Mouse (Mus musculus) liver, embryonic 14.5 days (tissue): ENCODE measurements around the gene Prickle1.

Source experiments
- CTCF ChIP-seq: IDR thresholded peaks from 2 replicates; pipeline ENCODE4 v1.5.1; 2016; ENCODE audit warnings: antibody characterized with exemption, low read depth, control low read depth
- EP300 ChIP-seq: IDR thresholded peaks from 2 replicates; pipeline ENCODE4 v1.6.1; 2016; ENCODE audit warnings: antibody characterized with exemption, low read depth

DNA sequence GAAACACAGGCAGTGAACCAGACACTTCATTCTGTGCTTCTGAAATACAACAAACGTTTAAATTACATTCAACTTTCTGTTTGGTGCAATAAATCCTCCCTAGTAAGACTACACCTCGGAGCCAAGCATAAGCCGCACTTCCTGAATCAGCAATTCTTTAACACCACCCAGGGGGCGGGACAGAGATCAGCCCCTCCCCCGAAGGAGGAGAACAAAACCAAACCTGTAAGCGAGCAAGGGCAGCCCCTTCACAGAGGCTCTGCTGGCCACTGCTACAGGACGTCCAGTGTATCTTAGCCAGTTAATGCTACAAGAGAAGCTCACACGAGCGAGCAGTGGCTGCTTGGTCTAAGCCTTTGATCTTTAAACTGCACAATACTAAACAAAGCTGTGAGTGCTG, 43.5 kb downstream of the Prickle1 start:
- TF ChIP-seq CTCF = no peak
- no peak for TF ChIP-seq EP300
